Mouse (Mus musculus) kidney, adult 8-10 months (tissue): ENCODE data around the gene Fam122c.
"Not testable (repeated sequence)": the region's sequence is repeated elsewhere in the genome, so short reads cannot be mapped to it uniquely, and the experiment has no call there.

Experiments used
- DNase-seq, 2 experiments: peaks; one replicate each; pipeline ENCODE4 v3.0.0; 2022

Gene Fam122c

GRCm38 (mm10) chrX:53273124-53273523, at the start of gene Fam122c:
TSS of gene Fam122c (plus strand) at chrX:53273424.
- DNase-seq, result no peak

- DNase-seq, result no peak
Observed at GRCm38 (mm10) chrX:53224353-53224944, 48.8 kb upstream of the Fam122c start.

DNA sequence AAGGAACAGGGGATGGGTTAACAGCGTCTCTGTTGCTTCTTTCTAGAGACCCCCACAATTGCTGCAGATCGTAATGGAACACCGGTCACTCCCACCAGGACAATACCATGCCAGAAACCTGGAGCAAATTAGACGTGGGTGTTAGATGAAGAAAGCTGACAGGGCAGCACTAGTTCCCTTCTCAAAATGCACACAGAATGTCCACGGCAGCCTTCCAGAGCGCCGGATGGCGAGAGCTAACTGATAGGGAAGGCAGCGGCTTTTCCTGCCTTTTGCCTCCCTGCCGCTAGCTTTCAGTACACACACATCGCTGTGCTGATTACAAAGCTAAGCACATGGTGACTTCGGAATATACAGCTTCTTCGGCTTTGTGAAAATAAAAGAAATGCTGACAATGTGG, 41.3 kb upstream of the Fam122c start:
- DNase-seq, result no peak

DNA sequence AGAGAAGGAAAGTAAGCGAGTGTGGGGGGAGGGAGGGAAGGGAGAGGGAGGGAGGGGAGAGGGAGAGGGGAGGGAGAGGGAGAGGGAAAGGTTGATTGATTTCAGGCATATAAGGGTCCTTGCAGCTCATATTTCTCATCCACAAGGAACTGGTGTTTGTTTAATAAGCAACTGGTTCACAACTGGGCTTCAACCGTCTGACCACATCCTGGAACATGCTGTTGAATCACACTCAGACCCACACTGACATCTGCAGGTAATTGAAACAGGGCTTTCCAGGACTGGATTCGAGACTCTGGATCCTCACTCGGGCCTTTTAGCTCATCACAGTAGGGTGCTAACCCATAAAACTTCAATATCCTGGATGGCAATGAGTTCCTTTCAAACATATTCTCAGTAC, 39.5 kb upstream of the Fam122c start:
- no peak for DNase-seq

DNA sequence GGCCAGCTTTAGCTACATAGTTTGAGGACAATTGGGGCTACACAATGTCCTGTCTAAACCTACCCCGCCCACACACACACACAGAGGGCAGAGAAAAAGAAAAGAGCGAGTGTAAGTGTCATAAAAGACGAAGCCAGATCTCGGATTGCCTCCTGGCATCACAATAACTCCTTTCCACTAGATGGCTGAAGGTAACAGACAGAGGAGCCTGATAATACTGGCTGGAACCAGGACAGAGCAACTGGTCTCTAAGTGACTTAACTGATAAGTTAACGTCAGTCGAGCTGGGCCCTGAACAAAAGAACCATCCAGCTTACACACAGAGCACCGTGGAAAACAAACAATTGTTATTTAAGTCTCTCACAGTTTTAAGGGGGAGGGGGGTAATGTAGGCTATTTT, 36.8 kb upstream of the Fam122c start:
- DNase-seq, result no peak

- DNase-seq, result no peak
Observed at GRCm38 (mm10) chrX:53237971-53238370, 35.3 kb upstream of the Fam122c start.

DNA sequence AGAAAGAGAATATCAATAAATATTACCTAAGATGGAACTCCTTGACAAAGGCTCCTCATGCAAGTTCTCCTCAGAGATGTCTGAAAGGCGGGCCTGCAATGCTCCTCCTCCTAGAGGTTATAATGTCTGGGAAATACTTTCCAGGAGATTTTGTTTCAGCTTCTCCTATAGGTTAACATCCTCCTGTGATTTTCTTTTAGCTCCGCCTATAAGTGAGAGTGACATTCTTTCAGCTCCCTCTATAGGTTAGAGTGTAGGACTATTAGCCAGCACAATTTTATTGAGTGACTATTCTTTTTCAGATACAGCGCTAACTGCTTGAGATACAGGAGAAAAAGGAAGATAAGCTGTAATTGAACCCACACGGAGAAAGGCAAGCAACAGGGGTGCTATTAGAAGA, 33.2 kb upstream of the Fam122c start, which contains the start of gene Plac1:
Gene Plac1, minus strand, starts transcription at position 101 of the 400 bp plus-strand sequence.
- DNase-seq, result no peak

GRCm38 (mm10) chrX:53255195-53255594, 18.0 kb upstream of the Fam122c start:
- DNase-seq, result no peak

GRCm38 (mm10) chrX:53266186-53266585, 7.0 kb upstream of the Fam122c start:
- no peak for DNase-seq

GRCm38 (mm10) chrX:53268856-53269255, 4.4 kb upstream of the Fam122c start:
- peak; percentile 58 to 62 for DNase-seq

GRCm38 (mm10) chrX:53269289-53270062, 3.7 kb upstream of the Fam122c start, which contains the start of gene Fam122b:
TSS of gene Fam122b (minus strand) at chrX:53269805.
- peak; percentile 89 to 91 for DNase-seq

DNA sequence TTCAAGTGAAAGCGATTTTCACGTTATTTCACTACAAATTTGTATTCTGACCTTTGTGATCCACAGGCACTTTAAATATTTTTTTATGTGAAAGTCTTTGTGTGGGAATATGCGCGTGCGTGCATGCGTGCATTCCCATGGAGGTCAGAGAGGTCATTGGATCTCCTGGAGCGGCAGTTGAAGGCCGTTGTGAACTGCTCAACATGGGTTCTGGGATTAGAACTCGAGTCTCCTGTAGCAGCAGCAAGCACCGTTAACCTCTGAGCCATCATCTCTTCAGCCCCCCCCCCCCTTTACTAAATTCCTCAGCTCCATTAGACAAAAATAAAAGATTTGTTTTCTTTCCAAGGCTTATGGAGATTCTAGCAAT, 3.2 kb upstream of the Fam122c start:
- no peak for DNase-seq

DNA sequence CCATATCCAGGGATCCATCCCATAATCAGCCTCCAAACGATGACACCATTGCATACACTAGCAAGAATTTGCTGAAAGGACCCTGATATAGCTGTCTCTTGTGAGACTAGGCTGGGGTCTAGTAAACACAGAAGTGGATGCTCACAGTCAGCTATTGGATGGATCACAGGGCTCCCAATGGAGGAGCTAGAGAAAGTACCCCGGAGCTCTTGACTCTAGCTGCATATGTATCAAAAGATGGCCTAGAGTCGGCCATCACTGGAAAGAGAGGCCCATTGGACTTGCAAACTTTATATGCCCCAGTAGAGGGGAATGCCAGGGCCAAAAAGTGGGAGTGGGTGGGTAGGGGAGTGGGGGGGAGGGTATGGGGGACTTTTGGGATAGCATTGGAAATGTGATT, 1.6 kb upstream of the Fam122c start:
- not testable (repeated sequence) for DNase-seq

DNA sequence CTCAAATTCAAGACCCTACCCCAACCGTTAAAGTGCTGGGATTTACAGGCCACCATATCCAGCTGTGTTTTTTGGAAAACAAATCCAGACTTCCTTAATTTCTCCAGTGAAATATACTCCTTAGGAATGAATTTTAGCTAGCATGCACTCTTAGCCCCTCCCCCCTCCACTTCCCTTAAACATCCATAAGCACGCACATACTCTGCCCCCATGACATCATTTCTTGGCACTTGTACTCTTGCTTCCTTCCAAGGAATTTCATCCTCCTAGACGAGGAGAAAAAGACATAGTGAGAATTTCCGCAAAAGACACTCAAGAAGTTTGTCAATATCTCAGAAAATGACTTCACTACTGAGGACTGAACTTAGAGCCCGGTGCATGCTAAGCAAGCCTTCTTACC, 14.7 kb downstream of the Fam122c start:
- no peak for DNase-seq

- no peak for DNase-seq
Observed at GRCm38 (mm10) chrX:53320564-53320963, 47.3 kb downstream of the Fam122c start.

- DNase-seq, result no peak
Observed at GRCm38 (mm10) chrX:53321111-53321510, 47.9 kb downstream of the Fam122c start.

GRCm38 (mm10) chrX:53330396-53330795, 57.2 kb downstream of the Fam122c start:
- no peak for DNase-seq

- no peak for DNase-seq
Observed at GRCm38 (mm10) chrX:53337355-53337754, 64.1 kb downstream of the Fam122c start.

DNA sequence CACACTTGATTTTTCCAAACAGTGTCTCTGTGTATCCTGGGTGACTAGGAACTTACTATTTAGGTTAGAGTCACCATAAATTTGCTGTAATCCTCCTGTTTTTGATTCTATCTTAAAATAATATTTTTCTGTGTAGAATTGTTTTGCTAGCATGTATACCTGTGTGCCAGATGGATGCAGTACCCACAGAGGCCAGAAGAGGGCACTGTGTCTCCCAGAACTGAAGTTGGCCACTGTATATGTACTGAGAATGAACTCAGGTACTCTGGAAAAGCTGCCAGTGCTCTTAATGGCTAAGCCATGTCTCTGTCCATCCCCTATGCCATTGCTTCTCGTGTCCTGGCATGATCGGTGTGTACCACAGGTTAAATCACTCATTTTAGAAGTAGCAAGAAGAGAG, 68.3 kb downstream of the Fam122c start:
- DNase-seq, result peak; percentile 16 to 62

DNA sequence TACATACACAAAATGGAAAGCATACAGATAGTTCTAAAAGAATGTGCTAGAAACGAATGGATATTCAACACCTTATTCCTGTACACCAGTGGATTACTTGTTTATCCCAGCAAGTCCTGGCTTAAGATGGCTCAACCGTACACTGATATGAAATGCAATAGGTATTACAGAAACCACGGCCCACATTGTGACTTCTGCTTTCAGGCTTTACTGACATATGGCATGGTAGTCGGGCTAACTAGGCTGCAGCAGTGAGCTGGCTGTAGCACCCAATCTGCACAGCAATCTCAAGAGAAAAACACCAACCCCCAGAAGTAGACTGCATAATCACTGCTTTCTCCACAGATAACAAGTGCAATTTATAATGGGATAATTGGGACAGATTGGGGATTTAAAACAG, 75.2 kb downstream of the Fam122c start:
- DNase-seq, result no peak

- DNase-seq, result no peak
Observed at GRCm38 (mm10) chrX:53364668-53365383, 91.6 kb downstream of the Fam122c start.

DNA sequence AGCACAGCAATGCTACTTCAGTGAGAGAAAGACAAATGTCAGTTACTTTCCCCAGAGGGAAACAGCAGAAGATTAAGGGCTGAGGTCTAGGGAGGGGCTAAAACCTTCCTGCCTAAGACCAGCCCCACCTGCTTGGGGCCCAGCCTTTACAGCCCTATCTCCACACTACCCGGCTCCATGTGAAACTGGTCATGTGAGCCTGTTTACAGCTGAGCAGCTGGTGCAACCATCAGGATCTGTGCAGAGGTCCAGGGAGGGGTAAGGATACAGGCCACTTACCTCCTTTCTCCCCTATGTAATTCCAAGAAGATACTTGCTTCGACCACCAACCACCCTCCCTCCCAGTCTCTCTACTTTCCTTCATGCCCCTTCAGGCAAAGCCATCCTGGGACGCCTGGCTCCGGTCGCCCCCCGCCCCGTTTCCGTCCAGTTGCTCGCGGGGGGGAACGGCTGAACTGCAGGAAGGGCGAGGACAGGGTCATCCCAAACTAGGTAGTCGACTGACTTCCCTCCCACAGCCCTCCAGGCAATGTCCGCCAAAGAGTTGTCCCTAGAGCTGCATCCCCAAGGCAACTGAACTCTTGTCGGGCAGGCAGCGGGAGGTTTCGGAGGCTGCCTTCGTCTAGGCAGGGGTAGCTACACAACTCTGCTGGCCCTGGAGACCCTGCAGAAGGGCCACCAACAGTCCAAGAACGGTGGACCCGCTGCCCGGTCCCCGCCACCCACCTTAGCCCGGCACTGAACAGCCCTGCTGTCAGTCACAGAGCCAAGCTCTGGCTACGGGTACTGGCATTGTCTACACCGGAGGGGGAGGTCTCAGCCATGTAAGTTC, 96.5 kb downstream of the Fam122c start:
- peak; percentile 3 to 31 for DNase-seq

DNA sequence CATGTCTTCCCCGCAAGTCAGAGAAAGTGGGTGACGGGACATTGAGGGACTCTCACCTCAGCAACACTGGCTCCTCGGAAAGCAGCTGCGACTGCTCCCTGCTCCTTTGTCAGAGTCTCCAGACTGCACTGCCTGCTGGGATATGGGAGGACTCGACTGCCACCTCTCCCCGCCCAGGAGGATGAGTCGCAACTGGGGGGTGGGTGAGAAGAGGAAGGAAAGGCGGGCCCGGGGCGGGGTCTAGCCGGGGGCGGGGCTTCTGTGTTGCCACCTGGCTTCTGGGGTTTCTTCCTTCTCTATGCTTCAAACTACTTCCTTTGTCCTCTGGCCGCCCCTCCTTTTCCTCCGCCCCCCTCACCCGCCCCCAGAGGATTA, 97.1 kb downstream of the Fam122c start, which contains the start of gene Mospd1:
Gene Mospd1, minus strand, starts transcription at position 137 of the 375 bp plus-strand sequence.
- peak; percentile 88 to 90 for DNase-seq
